Mouse (Mus musculus) liver, embryonic 15.5 days (tissue): ENCODE data around the gene Mymx. TPM values are rescaled to one million over a fixed set of nuclear protein-coding genes. Genes with fewer than 3 reads are reported as not detected.

Source experiments
- ATAC-seq: fragments of 200-750 bp; cut with Nextera tagmentation; 2 replicates; pipeline ENCODE4 v1.8.0; 2017; ENCODE audit warnings: moderate number of reproducible peaks, mild to moderate bottlenecking, moderate library complexity; ENCODE audit not compliant: insufficient read depth
- H3K27ac ChIP-seq: fragments of 300-500 bp; sonication (generic); replicated peaks from 2 replicates; pipeline ENCODE4 v1.5.1; 2015; ENCODE audit warnings: mild to moderate bottlenecking, inconsistent platforms
- H3K27me3 ChIP-seq: fragments of 300-500 bp; sonication (generic); 2 replicates; pipeline ENCODE4 v1.6.1; 2015; ENCODE audit warnings: mild to moderate bottlenecking, inconsistent platforms
- H3K36me3 ChIP-seq: fragments of 300-500 bp; sonication (generic); replicated peaks from 2 replicates; pipeline ENCODE4 v1.6.1; 2015; ENCODE audit warnings: moderate library complexity, mild to moderate bottlenecking, inconsistent platforms
- H3K4me1 ChIP-seq: fragments of 300-500 bp; sonication (generic); replicated peaks from 2 replicates; pipeline ENCODE4 v1.6.1; 2015; ENCODE audit warnings: inconsistent platforms
- H3K4me2 ChIP-seq: fragments of 300-500 bp; sonication (generic); 2 replicates; pipeline ENCODE4 v1.6.1; 2015; ENCODE audit warnings: moderate library complexity, mild to moderate bottlenecking, inconsistent platforms
- H3K4me3 ChIP-seq: fragments of 300-500 bp; sonication (generic); replicated peaks from 2 replicates; pipeline ENCODE4 v1.5.1; 2015; ENCODE audit warnings: mild to moderate bottlenecking, inconsistent platforms
- H3K9ac ChIP-seq: fragments of 300-500 bp; sonication (generic); 2 replicates; pipeline ENCODE4 v1.6.1; 2015; ENCODE audit warnings: moderate library complexity, mild to moderate bottlenecking, inconsistent platforms
- H3K9me3 ChIP-seq: fragments of 300-500 bp; sonication (generic); replicated peaks from 2 replicates; pipeline ENCODE4 v1.6.1; 2016; ENCODE audit warnings: inconsistent platforms
- WGBS: fragments of 180-500 bp; shearing (Covaris S2); methylation state at CpG from one replicate; pipeline ENCODE4 v1.1.7; 2015; ENCODE audit warnings: mixed read lengths; ENCODE audit not compliant: insufficient replicate concordance; 5-methylcytosine and 5-hydroxymethylcytosine counted together
- polyA plus RNA-seq: library from polyadenylated mRNA; unstranded; fragments of >200 nt; fragmentation: Nextera tagmentation; extraction: Ambion mirVana; gene quantifications from 2 replicates; pipeline ENCODE4 v1.2.1, GENCODE M21; 2015

Gene Mymx
- 0.54 and 1.1 TPM in 2 replicates for polyA plus RNA-seq

DNA sequence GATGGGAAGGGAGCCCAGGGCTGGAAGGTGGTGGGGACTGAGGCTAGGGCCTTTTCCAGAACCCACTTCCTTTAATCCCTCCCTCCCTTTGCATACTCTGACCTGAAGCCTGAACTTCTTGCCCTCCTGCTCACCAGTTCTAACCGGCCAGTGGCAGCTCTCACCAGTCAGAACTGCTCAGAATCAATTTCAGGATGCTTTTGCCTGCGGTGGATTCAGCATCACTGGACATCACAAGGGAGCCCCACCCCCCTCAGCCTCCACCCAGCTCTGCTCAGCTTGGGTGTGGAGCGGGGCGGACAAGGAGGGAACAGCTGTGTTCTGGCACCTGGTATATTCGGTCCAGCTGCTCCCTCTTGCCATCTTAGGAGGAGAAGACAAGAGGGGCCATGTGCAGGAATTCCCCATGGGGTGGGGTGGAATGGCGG is at the start of gene Mymx:
Gene Mymx, minus strand, starts transcription at position 226 of the 428 bp plus-strand sequence.
- ATAC-seq = no peak
- H3K4me3 ChIP-seq = peak within 1 kb of the TSS; percentile 12; the same call in 1 of the 2 replicates
- H3K36me3 ChIP-seq = no peaks in the 10 kb centered on the region
- H3K4me2 ChIP-seq = peak within 1 kb of the TSS; percentile 50
- peaks cover 9% of the 10 kb centered on the region; the same call in 1 of the 2 replicates for H3K27me3 ChIP-seq
- H3K9ac ChIP-seq = no peak within 1 kb of the TSS
- H3K27ac ChIP-seq = peak within 1 kb of the TSS; percentile 0; the same call in 1 of the 2 replicates
- peaks cover 56% of the 10 kb centered on the region for H3K4me1 ChIP-seq
- no peaks in the 10 kb centered on the region for H3K9me3 ChIP-seq
- WGBS = 60% methylated on average over 6 of the region's 6 CpGs

- Histone ChIP-seq H3K4me3 (no peak overlapping the region), H3K36me3 (no peaks in the 10 kb centered on the region), H3K4me1 (no peaks in the 10 kb centered on the region), H3K27me3 (no peaks in the 10 kb centered on the region; the same call in 1 of the 2 replicates), H3K9ac (no peak overlapping the region), H3K27ac (no peak overlapping the region), H3K9me3 (no peaks in the 10 kb centered on the region), H3K4me2 (no peak overlapping the region)
- WGBS = 76% methylated on average over 4 of the region's 4 CpGs
- ATAC-seq = no peak
Measured at GRCm38 (mm10) chr17:45644185-45644584, 42.3 kb upstream of the Mymx start.

DNA sequence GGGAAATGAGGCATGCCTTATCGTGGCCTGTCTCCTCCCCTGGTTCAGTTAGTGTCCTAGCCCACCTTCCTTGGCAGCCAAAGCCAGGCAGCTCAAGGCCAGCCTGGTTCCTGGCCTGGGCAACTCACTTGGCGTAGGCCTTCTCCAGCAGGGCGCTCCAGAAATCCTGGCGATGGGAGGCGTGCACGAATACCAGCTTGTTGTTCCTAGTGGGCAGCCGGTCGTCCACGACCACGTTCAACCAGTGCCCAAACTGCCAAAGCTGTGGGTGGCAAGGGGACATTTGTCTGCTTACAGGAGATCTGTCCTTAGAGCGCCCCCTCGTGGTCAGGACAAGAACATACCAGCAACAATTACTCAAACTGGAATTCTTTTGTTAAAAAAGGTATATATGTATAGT is 40.8 kb upstream of the Mymx start:
- Histone ChIP-seq H3K27me3 (no peaks in the 10 kb centered on the region; the same call in 1 of the 2 replicates), H3K4me2 (no peak overlapping the region), H3K36me3 (no peaks in the 10 kb centered on the region), H3K4me1 (no peaks in the 10 kb centered on the region), H3K9ac (no peak overlapping the region), H3K4me3 (no peak overlapping the region), H3K27ac (no peak overlapping the region), H3K9me3 (no peaks in the 10 kb centered on the region)
- ATAC-seq = no peak
- 16% methylated on average over 12 of the region's 12 CpGs for WGBS

DNA sequence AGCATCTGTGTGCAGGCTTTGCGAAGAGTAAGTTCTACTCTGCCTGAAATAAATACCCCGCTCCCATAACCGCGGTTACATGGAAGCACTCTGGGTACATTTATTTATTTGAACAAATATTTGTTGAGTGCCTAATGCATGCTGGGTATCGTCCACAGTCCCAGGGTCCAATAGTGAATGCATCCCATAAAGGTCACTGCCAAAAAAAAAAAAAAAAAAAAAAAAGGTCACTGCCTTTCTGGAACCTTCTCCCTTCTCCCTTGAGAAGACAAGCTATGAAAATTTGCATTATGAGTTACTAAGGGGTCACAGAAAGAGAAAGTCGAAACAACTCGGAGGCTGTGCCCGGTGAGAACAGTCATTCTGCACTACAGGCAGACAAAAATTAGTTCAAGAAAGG is 40.1 kb upstream of the Mymx start:
- H3K9ac ChIP-seq = no peak overlapping the region
- ATAC-seq = no peak
- no peak overlapping the region for H3K4me2 ChIP-seq
- H3K27me3 ChIP-seq = no peaks in the 10 kb centered on the region; the same call in 1 of the 2 replicates
- no peak overlapping the region for H3K27ac ChIP-seq
- H3K36me3 ChIP-seq = no peaks in the 10 kb centered on the region
- H3K4me1 ChIP-seq = no peaks in the 10 kb centered on the region
- no peak overlapping the region for H3K4me3 ChIP-seq
- WGBS = 73% methylated on average over 8 of the region's 8 CpGs
- no peaks in the 10 kb centered on the region for H3K9me3 ChIP-seq

DNA sequence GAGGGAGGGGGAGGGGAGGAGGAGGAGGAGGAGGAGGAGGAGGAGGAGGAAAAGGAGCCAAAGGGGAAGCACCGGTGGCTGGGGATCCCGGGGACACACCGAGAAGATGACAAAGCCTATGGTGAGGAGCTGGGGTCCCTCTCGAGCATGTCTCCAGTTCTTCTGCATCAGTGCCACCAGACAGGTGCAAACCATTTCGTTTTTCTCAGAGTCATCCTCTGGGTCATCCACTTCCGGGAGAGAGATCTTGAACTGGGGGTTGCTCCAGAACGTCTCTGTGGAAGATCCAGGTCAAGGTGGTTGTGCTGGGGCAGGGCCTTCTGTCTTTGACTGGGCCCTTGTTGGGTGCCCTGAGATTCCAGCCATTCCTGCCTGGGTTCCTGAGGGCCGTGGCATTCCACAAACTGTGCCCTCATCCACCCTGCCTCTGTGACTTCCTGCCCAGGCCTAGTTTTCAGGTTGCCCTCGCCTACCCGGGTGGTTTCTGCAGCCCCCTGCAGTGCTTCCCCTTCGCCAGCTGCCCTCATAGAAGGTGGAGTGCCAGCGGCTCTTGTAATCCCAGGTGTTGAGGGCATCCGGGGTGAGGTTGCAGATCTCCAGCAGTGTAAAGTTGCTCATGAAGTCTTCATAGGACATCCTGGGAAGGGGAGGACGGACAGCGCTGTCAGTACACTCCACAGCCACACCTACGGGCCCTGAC is 36.8 kb upstream of the Mymx start:
- no peaks in the 10 kb centered on the region for H3K4me1 ChIP-seq
- no peak overlapping the region for H3K27ac ChIP-seq
- no peaks in the 10 kb centered on the region; the same call in 1 of the 2 replicates for H3K27me3 ChIP-seq
- no peaks in the 10 kb centered on the region for H3K36me3 ChIP-seq
- WGBS = 54% methylated on average over 16 of the region's 16 CpGs
- ATAC-seq = no peak
- no peak overlapping the region for H3K4me3 ChIP-seq
- H3K9ac ChIP-seq = no peak overlapping the region
- no peaks in the 10 kb centered on the region for H3K9me3 ChIP-seq
- no peak overlapping the region for H3K4me2 ChIP-seq

- no peak for ATAC-seq
- 56% methylated on average over 5 of the region's 5 CpGs for WGBS
- H3K9me3 ChIP-seq = no peaks in the 10 kb centered on the region
- H3K4me3 ChIP-seq = no peak overlapping the region
- H3K36me3 ChIP-seq = no peaks in the 10 kb centered on the region
- no peak overlapping the region for H3K27ac ChIP-seq
- H3K27me3 ChIP-seq = peaks cover 27% of the 10 kb centered on the region
- peaks cover 17% of the 10 kb centered on the region for H3K4me1 ChIP-seq
- H3K9ac ChIP-seq = no peak overlapping the region
- H3K4me2 ChIP-seq = no peak overlapping the region
Measured at GRCm38 (mm10) chr17:45634033-45634432, 32.1 kb upstream of the Mymx start.

DNA sequence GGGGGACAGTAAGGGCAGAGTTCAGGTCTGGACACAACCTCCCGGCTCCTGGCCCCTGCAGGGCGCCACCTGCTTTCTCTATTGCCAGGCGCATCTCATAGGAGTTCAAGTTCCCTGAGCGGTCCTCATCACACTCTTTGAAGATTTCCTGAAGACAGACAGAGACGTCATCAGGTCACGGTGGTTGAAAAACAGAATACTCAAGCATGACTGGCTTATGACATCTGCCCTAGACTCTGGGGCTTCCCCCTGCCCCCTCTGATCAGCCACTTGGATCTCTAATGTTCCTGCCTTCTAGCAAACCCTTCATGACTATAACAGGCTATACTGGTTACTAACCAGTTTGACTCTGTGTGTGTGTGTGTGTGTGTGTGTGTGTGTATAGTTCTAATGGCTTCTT is 30.0 kb upstream of the Mymx start:
- H3K4me2 ChIP-seq = no peak overlapping the region
- H3K36me3 ChIP-seq = no peaks in the 10 kb centered on the region
- H3K4me1 ChIP-seq = peaks cover 25% of the 10 kb centered on the region
- 60% methylated on average over 6 of the region's 6 CpGs for WGBS
- peaks cover 38% of the 10 kb centered on the region for H3K27me3 ChIP-seq
- no peak for ATAC-seq
- H3K4me3 ChIP-seq = no peak overlapping the region
- H3K9me3 ChIP-seq = no peaks in the 10 kb centered on the region
- H3K9ac ChIP-seq = no peak overlapping the region
- no peak overlapping the region for H3K27ac ChIP-seq

DNA sequence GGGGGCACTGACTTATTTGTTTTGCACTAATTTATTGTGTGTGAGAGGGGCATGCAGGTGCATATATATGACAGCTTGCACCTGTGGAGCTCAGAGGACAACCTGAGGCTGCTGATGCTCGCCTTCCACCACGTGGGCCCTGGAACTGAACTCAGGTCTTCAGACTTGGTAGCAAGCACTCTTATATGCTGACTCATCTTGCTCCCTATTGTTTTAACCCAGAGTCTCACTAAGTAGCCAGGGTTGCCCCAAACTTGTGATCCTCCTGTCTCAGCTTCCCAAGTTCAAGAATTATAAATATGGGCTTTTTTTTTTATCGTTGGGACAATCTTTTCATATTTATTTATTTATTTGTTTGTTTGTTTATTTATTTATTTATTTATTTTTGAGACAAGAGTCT is 29.1 kb upstream of the Mymx start:
- no peak overlapping the region for H3K27ac ChIP-seq
- peaks cover 29% of the 10 kb centered on the region for H3K4me1 ChIP-seq
- no peak overlapping the region for H3K4me3 ChIP-seq
- H3K9ac ChIP-seq = no peak overlapping the region
- WGBS = 45% methylated on average over 3 of the region's 3 CpGs
- H3K4me2 ChIP-seq = no peak overlapping the region
- H3K9me3 ChIP-seq = no peaks in the 10 kb centered on the region
- ATAC-seq = no peak
- peaks cover 38% of the 10 kb centered on the region for H3K27me3 ChIP-seq
- H3K36me3 ChIP-seq = no peaks in the 10 kb centered on the region

GRCm38 (mm10) chr17:45629861-45630694 is 28.2 kb upstream of the Mymx start:
- H3K4me1 ChIP-seq = peaks cover 29% of the 10 kb centered on the region
- peak overlapping the region; percentile 76 for H3K4me2 ChIP-seq
- WGBS = 5% methylated on average over 34 of the region's 34 CpGs
- H3K9me3 ChIP-seq = no peaks in the 10 kb centered on the region
- H3K27me3 ChIP-seq = peaks cover 38% of the 10 kb centered on the region
- peak overlapping the region; percentile 11; the same call in 1 of the 2 replicates for H3K9ac ChIP-seq
- ATAC-seq = no peak
- H3K36me3 ChIP-seq = no peaks in the 10 kb centered on the region
- no peak overlapping the region for H3K27ac ChIP-seq
- peak overlapping the region; percentile 34 for H3K4me3 ChIP-seq

DNA sequence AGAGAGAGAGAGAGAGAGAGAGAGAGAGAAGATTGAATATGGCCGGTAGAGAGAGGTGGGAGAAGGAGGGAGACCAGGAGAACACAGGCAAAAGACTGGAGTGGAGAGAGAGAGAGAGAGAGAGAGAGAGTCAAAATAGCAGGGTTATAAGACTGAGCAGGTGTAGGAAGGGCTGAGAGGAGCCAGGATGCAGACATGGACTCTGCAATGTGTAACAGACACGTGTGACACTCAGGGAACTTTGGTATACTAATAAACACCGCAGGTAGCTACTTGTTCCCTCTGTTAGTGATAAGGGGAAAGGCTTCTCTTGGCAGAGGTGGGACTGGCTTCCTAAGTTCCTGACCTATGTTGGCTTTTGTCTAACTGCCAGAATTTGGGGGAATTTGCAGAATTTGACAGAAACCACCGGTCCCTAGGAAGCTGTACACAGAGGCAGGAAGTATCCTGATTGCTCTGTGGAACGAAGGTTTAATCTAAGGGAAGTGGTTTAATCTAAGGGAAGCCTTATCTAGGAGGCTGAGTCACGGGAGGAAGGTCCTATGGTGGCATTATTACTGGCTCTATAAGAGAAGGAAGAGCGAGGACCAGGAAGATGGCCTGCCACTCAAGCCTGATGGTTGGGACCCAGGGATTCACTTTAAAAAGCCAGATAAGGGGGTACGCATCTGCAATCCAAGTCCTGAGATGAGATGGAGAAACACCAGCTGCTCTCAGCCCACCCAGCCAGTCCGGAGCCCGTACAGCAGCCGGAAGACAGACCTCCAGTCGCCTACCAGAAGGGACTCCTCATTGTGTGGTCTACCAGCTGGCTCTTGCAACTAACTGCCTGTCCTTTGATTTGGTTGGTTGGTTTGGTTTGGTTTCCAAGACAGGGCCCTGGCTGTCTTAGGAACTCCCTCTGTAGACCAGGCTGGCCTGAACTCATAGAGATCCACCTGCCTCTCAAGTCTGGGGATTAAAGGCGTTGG is 27.3 kb upstream of the Mymx start:
- H3K9me3 ChIP-seq = no peaks in the 10 kb centered on the region
- WGBS = 31% methylated on average over 13 of the region's 13 CpGs
- no peaks in the 10 kb centered on the region for H3K36me3 ChIP-seq
- no peak for ATAC-seq
- peaks cover 29% of the 10 kb centered on the region for H3K4me1 ChIP-seq
- H3K9ac ChIP-seq = no peak overlapping the region
- H3K27ac ChIP-seq = 0 out of 2 replicates have a peak overlapping the region, but pooled peaks have one; percentile 3
- H3K27me3 ChIP-seq = peaks cover 38% of the 10 kb centered on the region
- H3K4me2 ChIP-seq = peak overlapping the region; percentile 76; the same call in 1 of the 2 replicates
- no peak overlapping the region for H3K4me3 ChIP-seq
